Mouse (Mus musculus) stomach, postnatal 0 days (tissue): ENCODE data around the gene Tfap2b. TPM values are rescaled to one million over a fixed set of nuclear protein-coding genes. Genes with fewer than 3 reads are reported as not detected.

ENCODE experiments used
- ATAC-seq: fragments of 200-750 bp; cut with Nextera tagmentation; 2 replicates; pipeline ENCODE4 v1.8.0; 2017; ENCODE audit not compliant: low FRiP score, low TSS enrichment
- DNase-seq: peaks from one replicate; pipeline ENCODE4 v3.0.0-alpha.2; 2016; ENCODE audit warnings: low spot score
- H3K27ac ChIP-seq: fragments of 300-500 bp; sonication (generic); replicated peaks from 2 replicates; pipeline ENCODE4 v1.5.1; 2014; ENCODE audit warnings: mild to moderate bottlenecking, control low read depth
- H3K27me3 ChIP-seq: fragments of 300-500 bp; sonication (generic); 2 replicates; pipeline ENCODE4 v1.6.1; 2014; ENCODE audit warnings: low read length; ENCODE audit not compliant: control insufficient read depth, insufficient read depth
- H3K36me3 ChIP-seq: fragments of 300-500 bp; sonication (generic); 2 replicates; pipeline ENCODE4 v1.6.1; 2014; ENCODE audit warnings: low read length, mixed read lengths; ENCODE audit not compliant: control insufficient read depth, insufficient read depth
- H3K4me1 ChIP-seq: fragments of 300-500 bp; sonication (generic); replicated peaks from 2 replicates; pipeline ENCODE4 v1.6.1; 2014; ENCODE audit warnings: antibody characterized with exemption; ENCODE audit not compliant: control insufficient read depth, insufficient read depth
- H3K4me2 ChIP-seq: fragments of 300-500 bp; sonication (generic); replicated peaks from 2 replicates; pipeline ENCODE4 v1.6.1; 2014; ENCODE audit warnings: low read depth, mild to moderate bottlenecking, control low read depth, moderate library complexity
- H3K4me3 ChIP-seq: fragments of 300-500 bp; sonication (generic); 2 replicates; pipeline ENCODE4 v1.5.1; 2014; ENCODE audit warnings: low read depth, low read length, control low read depth
- H3K9ac ChIP-seq: fragments of 300-500 bp; sonication (generic); 2 replicates; pipeline ENCODE4 v1.6.1; 2014; ENCODE audit warnings: mild to moderate bottlenecking, low read length, control low read depth, mixed read lengths
- H3K9me3 ChIP-seq: fragments of 300-500 bp; sonication (generic); 2 replicates; pipeline ENCODE4 v1.6.1; 2016; ENCODE audit warnings: low read length; ENCODE audit not compliant: control insufficient read depth
- CTCF ChIP-seq: IDR thresholded peaks from 2 replicates; pipeline ENCODE4 v1.5.1; 2016; ENCODE audit warnings: antibody characterized with exemption, low read depth, mild to moderate bottlenecking, moderate library complexity
- EP300 ChIP-seq: optimal IDR thresholded peaks from 2 replicates; pipeline ENCODE3; 2016; ENCODE audit warnings: antibody characterized with exemption
- WGBS: fragments of 180-500 bp; shearing (Covaris S2); extraction: QIAGEN DNeasy Blood & Tissue Kit; methylation state at CpG from one replicate; pipeline ENCODE4 v1.1.7; 2014; 5-methylcytosine and 5-hydroxymethylcytosine counted together
- polyA plus RNA-seq: library from polyadenylated mRNA; unstranded; fragments of >200 nt; fragmentation: Nextera tagmentation; extraction: Ambion mirVana; gene quantifications from 2 replicates; pipeline ENCODE4 v1.2.1, GENCODE M21; 2015

Gene Tfap2b
- polyA plus RNA-seq, 1 experiment from 2014 or later = not detected

- Histone ChIP-seq H3K27me3 (peaks cover 7% of the 10 kb centered on the region; the same call in 1 of the 2 replicates), H3K4me3 (no peak overlapping the region), H3K4me1 (no peaks in the 10 kb centered on the region), H3K9ac (no peak overlapping the region), H3K9me3 (no peaks in the 10 kb centered on the region), H3K27ac (no peak overlapping the region), H3K36me3 (no peaks in the 10 kb centered on the region), H3K4me2 (no peak overlapping the region)
- no peak for TF ChIP-seq EP300
- TF ChIP-seq CTCF = no peak
- WGBS = 2% methylated on average over 8 of the region's 8 CpGs
- ATAC-seq (no peak), DNase-seq (no peak)
Observed at GRCm38 (mm10) chr1:19226699-19227098, 18.0 kb downstream of the Tfap2b start.

- WGBS = 2% methylated on average over 16 of the region's 16 CpGs
- ATAC-seq (no peak), DNase-seq (no peak)
- no peaks in the 10 kb centered on the region for H3K36me3 ChIP-seq
- no peak overlapping the region for H3K4me2 ChIP-seq
- H3K27me3 ChIP-seq = peaks cover 18% of the 10 kb centered on the region; the same call in 1 of the 2 replicates
- H3K9ac ChIP-seq = no peak overlapping the region
- H3K27ac ChIP-seq = no peak overlapping the region
- TF ChIP-seq EP300 (no peak), CTCF (no peak)
- no peak overlapping the region for H3K4me3 ChIP-seq
- no peaks in the 10 kb centered on the region for H3K9me3 ChIP-seq
- H3K4me1 ChIP-seq = no peaks in the 10 kb centered on the region
Observed at GRCm38 (mm10) chr1:19230926-19231573, 22.3 kb downstream of the Tfap2b start.

- H3K4me3 ChIP-seq = no peak overlapping the region
- H3K4me1 ChIP-seq = 0 out of 2 replicates have a peak, but pooled peaks cover 1% of the 10 kb centered on the region
- TF ChIP-seq EP300 = no peak
- no peak for TF ChIP-seq CTCF
- H3K4me2 ChIP-seq = no peak overlapping the region
- no peaks in the 10 kb centered on the region for H3K9me3 ChIP-seq
- no peak overlapping the region for H3K27ac ChIP-seq
- no peak overlapping the region for H3K9ac ChIP-seq
- no peak for ATAC-seq
- H3K36me3 ChIP-seq = no peaks in the 10 kb centered on the region
- DNase-seq = no peak
- WGBS = 5% methylated on average over 16 of the region's 16 CpGs
- peaks cover 19% of the 10 kb centered on the region; the same call in 1 of the 2 replicates for H3K27me3 ChIP-seq
Observed at GRCm38 (mm10) chr1:19231574-19232080, 22.9 kb downstream of the Tfap2b start.

- H3K27me3 ChIP-seq = peaks cover 18% of the 10 kb centered on the region; the same call in 1 of the 2 replicates
- H3K4me2 ChIP-seq = no peak overlapping the region
- 4% methylated on average over 1 of the region's 1 CpGs for WGBS
- TF ChIP-seq CTCF (no peak), EP300 (no peak)
- H3K36me3 ChIP-seq = no peaks in the 10 kb centered on the region
- H3K9me3 ChIP-seq = no peaks in the 10 kb centered on the region
- H3K4me3 ChIP-seq = no peak overlapping the region
- DNase-seq (no peak), ATAC-seq (no peak)
- no peak overlapping the region for H3K9ac ChIP-seq
- H3K4me1 ChIP-seq = 0 out of 2 replicates have a peak, but pooled peaks cover 2% of the 10 kb centered on the region
- H3K27ac ChIP-seq = no peak overlapping the region
Observed at GRCm38 (mm10) chr1:19232743-19233142, 24.0 kb downstream of the Tfap2b start.

- WGBS = 6% methylated on average over 19 of the region's 19 CpGs
- Histone ChIP-seq H3K27ac (no peak overlapping the region), H3K36me3 (no peaks in the 10 kb centered on the region), H3K27me3 (peaks cover 20% of the 10 kb centered on the region; the same call in 1 of the 2 replicates), H3K4me3 (no peak overlapping the region), H3K9me3 (no peaks in the 10 kb centered on the region), H3K4me1 (0 out of 2 replicates have a peak, but pooled peaks cover 2% of the 10 kb centered on the region), H3K9ac (no peak overlapping the region), H3K4me2 (no peak overlapping the region)
- no peak for DNase-seq
- no peak for TF ChIP-seq CTCF
- TF ChIP-seq EP300 = no peak
- no peak for ATAC-seq
Observed at GRCm38 (mm10) chr1:19233857-19234256, 25.1 kb downstream of the Tfap2b start.

GRCm38 (mm10) chr1:19234432-19235205, 25.9 kb downstream of the Tfap2b start:
- H3K36me3 ChIP-seq = no peaks in the 10 kb centered on the region
- no peak overlapping the region for H3K9ac ChIP-seq
- DNase-seq = no peak
- no peaks in the 10 kb centered on the region for H3K9me3 ChIP-seq
- H3K4me1 ChIP-seq = 0 out of 2 replicates have a peak, but pooled peaks cover 2% of the 10 kb centered on the region
- no peak overlapping the region for H3K4me3 ChIP-seq
- H3K4me2 ChIP-seq = no peak overlapping the region
- ATAC-seq = no peak
- H3K27me3 ChIP-seq = peaks cover 20% of the 10 kb centered on the region; the same call in 1 of the 2 replicates
- TF ChIP-seq EP300 = no peak
- no peak for TF ChIP-seq CTCF
- 2% methylated on average over 31 of the region's 31 CpGs for WGBS
- H3K27ac ChIP-seq = no peak overlapping the region
